Mouse (Mus musculus) v-Abl transformed pro-B cells (cell line): ENCODE results near the gene R3hdm2.

Experiments used
- in situ Hi-C, 2 experiments: fragments of 400-800 bp; cut with MboI; formaldehyde crosslinking; loops; one replicate each; pipeline ENCODE4 v1.15.1; 2025; ENCODE audit not compliant: unreplicated experiment in 2 of 2

R3hdm2 gene

DNA sequence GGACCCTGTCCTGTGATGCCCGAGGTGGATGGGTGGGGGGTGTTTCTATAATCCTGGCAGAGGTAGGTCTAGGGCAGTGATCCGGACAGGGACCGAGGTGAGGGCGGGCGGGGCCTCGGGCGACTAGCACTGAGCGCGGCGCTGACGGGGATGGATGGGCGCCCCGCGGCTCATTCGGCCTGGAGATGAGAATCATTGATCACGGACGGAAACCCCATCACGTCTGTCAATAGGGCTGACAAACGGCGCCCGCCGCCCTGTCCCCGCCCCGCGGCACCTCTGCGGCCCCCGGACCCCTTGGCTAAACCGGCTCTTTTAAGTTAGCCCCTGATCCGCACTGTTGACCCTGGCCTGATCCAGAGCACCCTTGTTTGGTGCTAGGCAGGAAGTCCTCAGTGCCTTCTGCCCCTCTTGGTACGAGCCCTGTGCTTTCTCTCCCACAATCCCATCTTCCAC, 154.8 kb downstream of the R3hdm2 start:
- in situ Hi-C loops = no loop called here

- in situ Hi-C loops = no loop called here
Observed at GRCm38 (mm10) chr10:127536586-127537314, 156.6 kb downstream of the R3hdm2 start.

DNA sequence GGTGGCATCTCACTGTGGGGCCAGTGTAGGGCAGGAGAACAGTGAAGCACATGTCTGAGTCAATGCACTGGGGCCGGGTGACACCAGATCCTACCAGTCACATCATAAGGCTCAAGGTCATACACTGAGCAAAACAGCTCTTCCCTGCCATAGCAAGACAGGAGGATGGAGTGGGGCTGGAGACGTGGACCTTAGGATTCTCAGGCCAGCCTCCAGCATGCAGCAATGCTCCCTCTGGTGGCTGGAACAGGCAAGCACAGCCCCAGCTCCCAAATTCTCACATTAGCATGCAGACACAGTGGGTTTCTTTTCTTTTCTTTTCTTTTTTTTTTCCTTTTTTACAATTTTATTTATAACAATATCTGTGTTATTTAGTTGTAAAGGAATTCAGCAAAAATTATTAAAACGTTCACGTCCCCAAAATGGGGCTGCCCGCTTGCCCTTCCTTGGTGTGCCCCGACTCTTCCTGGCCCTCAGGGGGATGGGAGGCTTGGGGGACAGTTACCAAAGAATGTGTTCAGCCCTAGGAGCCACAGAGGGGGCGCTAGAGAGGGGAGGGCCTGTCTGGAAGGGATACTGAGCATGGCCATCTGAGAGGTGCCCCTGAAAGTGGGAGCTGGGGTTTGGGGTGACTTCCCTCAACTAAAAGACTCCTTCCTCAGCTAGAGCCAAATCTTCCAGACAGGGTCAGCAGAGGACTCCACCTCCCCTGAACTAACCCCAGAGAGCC, 157.9 kb downstream of the R3hdm2 start:
- in situ Hi-C loops = no loop called here

- in situ Hi-C loops = loop anchor here (5.0 kb wide), 1 partner anchor 34 kb away; no protein-coding TSS in a partner anchor
Observed at GRCm38 (mm10) chr10:127541510-127541909, 161.4 kb downstream of the R3hdm2 start.

GRCm38 (mm10) chr10:127542084-127542483, 162.0 kb downstream of the R3hdm2 start:
- in situ Hi-C loops = loop anchor here (5.0 kb wide), 1 partner anchor 35 kb away; no protein-coding TSS in a partner anchor

GRCm38 (mm10) chr10:127542720-127543119, 162.6 kb downstream of the R3hdm2 start:
- in situ Hi-C loops = loop anchor here (5.0 kb wide), 1 partner anchor 35 kb away; no protein-coding TSS in a partner anchor

- in situ Hi-C loops = loop anchor here (5.0 kb wide), 1 partner anchor 37 kb away; no protein-coding TSS in a partner anchor
Observed at GRCm38 (mm10) chr10:127543916-127544315, 163.8 kb downstream of the R3hdm2 start.

GRCm38 (mm10) chr10:127544375-127544774, 164.2 kb downstream of the R3hdm2 start:
- in situ Hi-C loops = loop anchor here (5.0 kb wide), 1 partner anchor 37 kb away; no protein-coding TSS in a partner anchor

- in situ Hi-C loops = no loop called here
Observed at GRCm38 (mm10) chr10:127546505-127546904, 166.4 kb downstream of the R3hdm2 start.

- in situ Hi-C loops = no loop called here
Observed at GRCm38 (mm10) chr10:127548236-127548635, 168.1 kb downstream of the R3hdm2 start.
